Mouse (Mus musculus) cortical plate, adult 2 months (tissue): ENCODE results near the gene Exoc4.

Source experiments
- CTCF ChIP-seq: fragments of 200-500 bp; IDR thresholded peaks from 2 replicates; pipeline ENCODE4 v1.5.1; 2011; ENCODE audit warnings: mild to moderate bottlenecking, control low read depth, low read length; ENCODE audit not compliant: insufficient read depth; ENCODE audit errors: extremely low read depth
- POLR2A ChIP-seq: fragments of 200-500 bp; IDR thresholded peaks from 2 replicates; pipeline ENCODE4 v1.6.1; 2011; ENCODE audit warnings: mild to moderate bottlenecking, low read length, control low read depth; ENCODE audit not compliant: insufficient read depth; ENCODE audit errors: extremely low read depth

DNA sequence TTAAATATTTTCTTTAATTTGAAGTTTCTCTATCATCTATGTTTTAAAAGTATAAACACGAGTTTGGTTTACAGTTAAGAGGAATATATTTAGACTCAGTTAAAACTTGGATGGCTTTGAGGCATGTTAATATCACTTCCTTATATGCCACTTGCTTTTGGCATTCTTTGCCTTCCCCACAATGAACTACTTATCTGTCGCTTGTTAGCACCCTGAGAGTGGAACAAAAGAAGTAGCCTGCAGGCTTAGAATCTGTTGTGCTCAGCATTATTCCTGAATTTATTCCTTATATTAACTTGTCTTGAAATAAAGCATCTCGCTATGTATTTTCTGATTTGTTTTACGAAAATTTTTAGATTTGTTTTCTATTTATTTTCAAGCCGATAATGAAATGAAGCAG is 664.2 kb downstream of the Exoc4 start:
- TF ChIP-seq CTCF: no peak
- no peak for TF ChIP-seq POLR2A
